Mouse (Mus musculus) embryonic stem cell, embryonic (primary cell): ENCODE results near the gene Kcnip1.

Experiments
- CTCF ChIA-PET, 4 experiments: fragments of 300-600 bp in 2 of 4; fragments of 350-600 bp in 2 of 4; sonication (Branson Sonifier 250); formaldehyde crosslinking; loops; one replicate each; lab custom pipeline; 2022; ENCODE audit warnings: inconsistent platforms in 2 of 4; lab: Charles Lee
- POLR2A ChIA-PET, 4 experiments: fragments of 300-600 bp in 2 of 4; fragments of 350-600 bp in 2 of 4; sonication (Branson Sonifier 250); formaldehyde crosslinking; loops; one replicate each; lab custom pipeline; 2022; ENCODE audit warnings: antibody characterized with exemption in 4 of 4, inconsistent platforms in 1 of 4; lab: Charles Lee

Kcnip1 gene

GRCm38 (mm10) chr11:33891084-33891483 lies 101.9 kb downstream of the Kcnip1 start:
- ChIA-PET POLR2A (no interaction called here), CTCF (no interaction called here)

DNA sequence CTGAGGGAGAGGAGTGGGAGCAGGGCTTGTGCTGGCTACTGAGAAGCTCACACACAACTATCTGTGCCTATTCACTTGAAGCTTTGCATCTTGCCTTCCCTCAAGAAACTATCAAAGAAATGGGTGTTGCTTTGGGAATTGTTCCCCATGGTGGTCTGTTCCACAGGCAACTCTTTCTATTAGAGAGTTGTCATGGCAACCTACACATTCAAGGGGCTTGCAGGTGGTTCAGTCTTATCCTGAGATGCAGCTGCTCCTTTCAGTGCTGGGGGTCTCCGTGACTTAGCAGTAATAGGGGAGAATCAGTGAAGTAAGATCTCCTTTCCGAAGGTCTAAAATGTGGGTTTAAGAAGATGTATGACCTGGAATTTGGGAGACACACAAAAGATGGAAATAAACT lies 102.6 kb downstream of the Kcnip1 start:
- CTCF ChIA-PET = interaction anchor here in 1 of 4 experiments (0.5 kb wide), 1 partner anchor 425 kb away, joined by 3 read pairs; no protein-coding TSS in a partner anchor

GRCm38 (mm10) chr11:33887660-33888059 lies 105.3 kb downstream of the Kcnip1 start:
- ChIA-PET CTCF (interaction anchor here in 1 of 4 experiments (0.6 kb wide), 1 partner anchor 25 kb away, joined by 4 read pairs; no protein-coding TSS in a partner anchor), POLR2A (no interaction called here)

More for the DNA sequence above, 102.6 kb downstream of the Kcnip1 start:
- POLR2A ChIA-PET = no interaction called here

GRCm38 (mm10) chr11:33885981-33886380 lies 107.0 kb downstream of the Kcnip1 start:
- POLR2A ChIA-PET = no interaction called here
- CTCF ChIA-PET = no interaction called here

GRCm38 (mm10) chr11:33882731-33883328 lies 110.1 kb downstream of the Kcnip1 start:
- CTCF ChIA-PET = interaction anchor here in 1 of 4 experiments (0.7 kb wide), 1 partner anchor 168 kb away, joined by 3 read pairs; no protein-coding TSS in a partner anchor
- POLR2A ChIA-PET = interaction anchor here in 1 of 4 experiments (1.4 kb wide), 1 partner anchor 112 kb away, joined by 3 read pairs; no protein-coding TSS in a partner anchor

- CTCF ChIA-PET = no interaction called here
These were observed 118.0 kb downstream of the Kcnip1 start for GRCm38 (mm10) chr11:33874925-33875324.

DNA sequence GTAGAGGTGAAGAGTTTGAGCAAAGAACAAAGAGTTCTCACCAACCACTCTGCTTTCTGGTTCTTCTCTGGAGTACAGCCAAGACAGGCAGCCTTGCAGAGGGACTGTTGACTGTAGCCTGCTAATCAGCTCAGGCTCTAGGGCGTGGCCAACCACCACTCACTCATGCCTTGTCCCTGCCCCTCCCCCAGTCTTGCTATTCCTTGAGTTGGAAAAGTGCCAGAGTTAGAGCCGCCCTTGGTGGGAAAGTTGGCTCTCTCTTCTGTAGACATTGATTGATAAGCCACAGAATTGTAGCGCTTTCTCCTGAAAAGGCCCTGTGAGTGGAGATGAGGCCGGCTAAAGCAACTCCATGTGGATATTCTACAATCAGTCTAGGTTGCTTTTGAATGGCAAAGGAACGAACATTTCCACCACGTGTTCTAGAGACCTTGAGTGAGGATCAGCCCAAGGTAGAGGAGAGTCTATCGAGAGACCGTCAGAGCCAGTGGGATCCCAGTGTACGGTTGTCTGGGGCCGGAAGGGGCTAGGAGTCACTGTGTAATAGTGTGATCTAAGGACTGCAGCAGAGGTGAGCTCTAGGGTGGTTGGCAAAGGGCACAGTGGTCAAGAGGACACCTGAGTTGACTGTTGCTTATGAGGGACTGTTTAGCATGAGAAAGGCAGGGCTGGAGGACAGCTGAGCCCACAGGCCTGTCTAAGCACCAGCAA lies 119.7 kb downstream of the Kcnip1 start:
- CTCF ChIA-PET = interaction anchor here in 2 of 4 experiments (0.5 to 0.6 kb wide), 2 partner anchors 206 to 363 kb away, joined by 3 to 4 read pairs; no protein-coding TSS in a partner anchor

More at GRCm38 (mm10) chr11:33874925-33875324, 118.0 kb downstream of the Kcnip1 start:
- POLR2A ChIA-PET = no interaction called here

GRCm38 (mm10) chr11:33872716-33873048 lies 120.3 kb downstream of the Kcnip1 start:
- CTCF ChIA-PET = interaction anchor here in 1 of 4 experiments (0.6 kb wide), 1 partner anchor 364 kb away, joined by 3 read pairs; no protein-coding TSS in a partner anchor
- POLR2A ChIA-PET = interaction anchor here in 1 of 4 experiments (1.0 to 1.2 kb wide), 2 partner anchors 126 to 335 kb away, joined by 4 to 5 read pairs; no protein-coding TSS in a partner anchor

More for the DNA sequence above, 119.7 kb downstream of the Kcnip1 start:
- POLR2A ChIA-PET = interaction anchor here in 1 of 4 experiments (1.0 to 1.2 kb wide), 2 partner anchors 127 to 335 kb away, joined by 4 to 5 read pairs; no protein-coding TSS in a partner anchor

- ChIA-PET CTCF (interaction anchor here in 2 of 4 experiments (0.6 to 0.8 kb wide), 2 partner anchors 147 to 364 kb away, joined by 3 read pairs; no protein-coding TSS in a partner anchor), POLR2A (interaction anchor here in 2 of 4 experiments (1.0 to 1.3 kb wide), 4 partner anchors 126 to 334 kb away, joined by 3 to 5 read pairs (median 4); no protein-coding TSS in a partner anchor)
These were observed 120.8 kb downstream of the Kcnip1 start for GRCm38 (mm10) chr11:33871998-33872715.

- POLR2A ChIA-PET = no interaction called here
These were observed 122.7 kb downstream of the Kcnip1 start for GRCm38 (mm10) chr11:33870246-33870645.

DNA sequence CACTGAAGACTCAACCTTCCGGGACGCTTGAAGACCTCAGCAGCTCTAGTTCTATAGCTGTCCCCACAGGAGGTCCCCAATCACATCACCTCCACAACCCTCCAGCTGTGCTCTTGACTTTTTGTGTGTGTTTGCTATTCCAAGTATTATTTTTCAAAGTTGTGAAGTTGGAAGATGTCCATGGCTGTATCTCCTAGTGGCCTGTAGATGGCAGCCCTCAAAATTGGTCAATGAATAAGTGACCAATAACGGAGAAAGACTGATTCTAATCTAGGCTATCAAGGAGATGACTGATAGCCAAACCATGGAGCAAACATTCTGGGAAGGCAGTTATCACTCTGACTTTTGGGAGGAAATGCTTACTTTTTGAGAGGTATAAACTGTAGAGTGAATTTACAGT lies 123.4 kb downstream of the Kcnip1 start:
- CTCF ChIA-PET = interaction anchor here in 1 of 4 experiments (1.4 kb wide), 1 partner anchor 48 kb away, joined by 3 read pairs; no protein-coding TSS in a partner anchor
- POLR2A ChIA-PET = no interaction called here

More at GRCm38 (mm10) chr11:33870246-33870645, 122.7 kb downstream of the Kcnip1 start:
- CTCF ChIA-PET = no interaction called here

DNA sequence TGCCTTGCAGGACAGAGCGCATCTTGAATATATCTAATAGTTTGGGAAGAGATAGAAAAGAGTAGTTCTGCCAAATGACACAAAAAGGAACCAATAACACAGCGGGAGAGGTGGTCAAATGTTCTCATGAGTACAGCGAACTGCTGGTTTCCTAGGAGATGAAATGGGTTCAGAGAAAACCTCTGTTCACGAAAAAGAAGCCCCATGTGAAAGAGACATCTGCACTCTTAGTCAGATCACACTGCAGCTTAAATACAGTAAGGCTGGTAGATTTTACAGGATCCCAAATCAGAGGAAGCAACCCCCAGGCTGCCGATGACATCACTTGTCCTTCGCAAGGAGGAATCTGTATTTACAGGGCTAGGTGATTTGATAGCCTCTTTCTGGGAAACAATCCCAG lies 126.2 kb downstream of the Kcnip1 start:
- CTCF ChIA-PET = no interaction called here
- POLR2A ChIA-PET = no interaction called here

- CTCF ChIA-PET = no interaction called here
- POLR2A ChIA-PET = no interaction called here
These were observed 128.7 kb downstream of the Kcnip1 start for GRCm38 (mm10) chr11:33864245-33864644.

GRCm38 (mm10) chr11:33861823-33862222 lies 131.1 kb downstream of the Kcnip1 start:
- CTCF ChIA-PET = interaction anchor here in 1 of 4 experiments (0.6 kb wide), 1 partner anchor 140 kb away, joined by 3 read pairs; no protein-coding TSS in a partner anchor

GRCm38 (mm10) chr11:33860905-33861582 lies 131.9 kb downstream of the Kcnip1 start:
- POLR2A ChIA-PET = no interaction called here
- CTCF ChIA-PET = no interaction called here

More at GRCm38 (mm10) chr11:33861823-33862222, 131.1 kb downstream of the Kcnip1 start:
- POLR2A ChIA-PET = no interaction called here

GRCm38 (mm10) chr11:33849614-33850013 lies 143.3 kb downstream of the Kcnip1 start:
- ChIA-PET POLR2A (no interaction called here), CTCF (interaction anchor here in 2 of 4 experiments (0.6 kb wide), 3 partner anchors 68 to 1343 kb away, joined by 4 to 11 read pairs (median 7); no protein-coding TSS in a partner anchor)

DNA sequence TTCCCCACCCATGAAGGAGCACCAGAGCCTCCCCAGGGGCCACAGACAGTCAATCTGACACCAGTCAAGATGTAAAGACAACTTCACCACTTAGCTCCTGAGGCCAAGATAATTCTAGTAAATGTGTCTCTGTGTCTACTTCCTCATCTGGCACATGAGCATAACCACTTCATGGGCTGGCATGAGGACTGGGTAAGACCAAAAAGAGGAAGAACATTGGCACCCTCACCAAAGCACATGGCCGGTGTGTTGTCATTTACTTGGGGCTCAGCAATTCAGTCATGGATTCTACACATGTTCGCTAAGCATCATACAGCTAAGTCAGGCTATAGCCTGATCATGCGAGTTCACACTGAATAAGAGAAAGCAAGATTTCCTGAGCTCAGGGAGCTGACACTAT lies 144.3 kb downstream of the Kcnip1 start:
- POLR2A ChIA-PET = no interaction called here
- CTCF ChIA-PET = no interaction called here

- POLR2A ChIA-PET = interaction anchor here in 1 of 4 experiments (0.6 kb wide), 1 partner anchor 524 kb away, joined by 4 read pairs; no protein-coding TSS in a partner anchor
- CTCF ChIA-PET = no interaction called here
These were observed 147.0 kb downstream of the Kcnip1 start for GRCm38 (mm10) chr11:33845931-33846330.
